Mouse (Mus musculus): Measurements from ENCODE around the gene Gm10722.
"Not testable (repeated sequence)": the region's sequence is repeated elsewhere in the genome, so short reads cannot be mapped to it uniquely, and the experiment has no call there.

Gm10722 gene

GRCm38 (mm10) chr9:3026136-3026535 lies 25.4 kb downstream of the Gm10722 start:
- DNase-seq = not testable (repeated sequence)

GRCm38 (mm10) chr9:3026741-3027140 lies 26.0 kb downstream of the Gm10722 start:
- DNase-seq = not testable (repeated sequence)

- DNase-seq = not testable (repeated sequence)
Measured at GRCm38 (mm10) chr9:3027200-3027599, 26.5 kb downstream of the Gm10722 start.

- DNase-seq = not testable (repeated sequence)
Measured at GRCm38 (mm10) chr9:3029276-3030000, 28.7 kb downstream of the Gm10722 start.

GRCm38 (mm10) chr9:3030677-3031318 lies 30.1 kb downstream of the Gm10722 start:
- not testable (repeated sequence) for DNase-seq

- DNase-seq = not testable (repeated sequence)
Measured at GRCm38 (mm10) chr9:3034299-3034698, 33.6 kb downstream of the Gm10722 start, which contains the start of gene Gm17535. Gm17535 (plus strand) TSS chr9:3034599.

- not testable (repeated sequence) for DNase-seq
Measured at GRCm38 (mm10) chr9:3036577-3036976, 35.9 kb downstream of the Gm10722 start, which contains the start of gene Gm10715. Gm10715 (plus strand) TSS chr9:3036877.

- not testable (repeated sequence) for DNase-seq
Measured at GRCm38 (mm10) chr9:3038161-3038560, 37.4 kb downstream of the Gm10722 start.
